Mouse (Mus musculus): ENCODE results near the gene Fbxo6. TPM values are rescaled to one million over a fixed set of nuclear protein-coding genes. Genes with fewer than 3 reads are reported as not detected.
"Not testable (repeated sequence)": the region's sequence is repeated elsewhere in the genome, so short reads cannot be mapped to it uniquely, and the experiment has no call there.

Fbxo6 gene
- polyA plus RNA-seq (2014; fragmentation: Nextera tagmentation; extraction: Ambion mirVana), result 10.8 and 12.3 TPM in 2 replicates

GRCm38 (mm10) chr4:148151267-148152168, at the start of gene Fbxo6:
TSS of gene Fbxo6 (minus strand) at chr4:148152140.
- TF ChIP-seq CTCF (IDR thresholded peaks at IDR 0.05; ENCODE audit: low read depth), result peak; percentile 83
- peak within 1 kb of the TSS; percentile 93 for H3K4me2 ChIP-seq
- under 1% methylated on average over 67 of the region's 67 CpGs for WGBS
- ATAC-seq (ENCODE audit: insufficient read depth) (peak; percentile 89), DNase-seq (peak; percentile 90)
- peak within 1 kb of the TSS; percentile 67 for H3K9ac ChIP-seq
- H3K4me1 ChIP-seq (ENCODE audit: insufficient read depth), result no peaks in the 10 kb centered on the region
- H3K9me3 ChIP-seq (ENCODE audit: low read depth, low read length), result no peaks in the 10 kb centered on the region
- H3K27me3 ChIP-seq (ENCODE audit: insufficient read depth, low read length), result no peaks in the 10 kb centered on the region
- peak within 1 kb of the TSS; percentile 57 for H3K4me3 ChIP-seq (ENCODE audit: low read depth, low read length)
- 0 out of 2 replicates have a peak, but pooled peaks cover 3% of the 10 kb centered on the region for H3K36me3 ChIP-seq (ENCODE audit: insufficient read depth)
- peak within 1 kb of the TSS; percentile 75 for H3K27ac ChIP-seq (ENCODE audit: low read depth)

- ATAC-seq (ENCODE audit: insufficient read depth), result no peak
Observed at GRCm38 (mm10) chr4:148198721-148199120, 46.8 kb upstream of the Fbxo6 start.

GRCm38 (mm10) chr4:148194400-148194799, 42.5 kb upstream of the Fbxo6 start:
- Histone ChIP-seq H3K4me3 (ENCODE audit: low read depth, low read length) (no peak overlapping the region), H3K27me3 (ENCODE audit: insufficient read depth, low read length) (no peaks in the 10 kb centered on the region), H3K9ac (no peak overlapping the region), H3K27ac (ENCODE audit: low read depth) (no peak overlapping the region), H3K36me3 (ENCODE audit: insufficient read depth) (no peaks in the 10 kb centered on the region), H3K9me3 (ENCODE audit: low read depth, low read length) (no peaks in the 10 kb centered on the region), H3K4me2 (no peak overlapping the region), H3K4me1 (ENCODE audit: insufficient read depth) (no peaks in the 10 kb centered on the region)
- DNase-seq, result no peak
- no peak for ATAC-seq (ENCODE audit: insufficient read depth)
- no peak for TF ChIP-seq CTCF (IDR thresholded peaks at IDR 0.05; ENCODE audit: low read depth)

More at GRCm38 (mm10) chr4:148198721-148199120, 46.8 kb upstream of the Fbxo6 start:
- H3K4me2 ChIP-seq, result no peak overlapping the region
- no peak overlapping the region for H3K27ac ChIP-seq (ENCODE audit: low read depth)
- no peak overlapping the region for H3K9ac ChIP-seq
- H3K9me3 ChIP-seq (ENCODE audit: low read depth, low read length), result no peaks in the 10 kb centered on the region
- no peak overlapping the region for H3K4me3 ChIP-seq (ENCODE audit: low read depth, low read length)
- 44% methylated on average over 10 of the region's 10 CpGs for WGBS
- no peak for DNase-seq
- no peaks in the 10 kb centered on the region for H3K36me3 ChIP-seq (ENCODE audit: insufficient read depth)
- no peaks in the 10 kb centered on the region for H3K4me1 ChIP-seq (ENCODE audit: insufficient read depth)
- TF ChIP-seq CTCF (IDR thresholded peaks at IDR 0.05; ENCODE audit: low read depth), result no peak
- H3K27me3 ChIP-seq (ENCODE audit: insufficient read depth, low read length), result no peaks in the 10 kb centered on the region

GRCm38 (mm10) chr4:148192707-148193245, 40.8 kb upstream of the Fbxo6 start:
- H3K9ac ChIP-seq, result no peak overlapping the region
- ATAC-seq (ENCODE audit: insufficient read depth), result no peak
- 27% methylated on average over 11 of the region's 11 CpGs for WGBS
- no peak overlapping the region for H3K4me3 ChIP-seq (ENCODE audit: low read depth, low read length)
- H3K27ac ChIP-seq (ENCODE audit: low read depth), result no peak overlapping the region
- H3K4me2 ChIP-seq, result no peak overlapping the region
- DNase-seq, result no peak
- no peaks in the 10 kb centered on the region for H3K27me3 ChIP-seq (ENCODE audit: insufficient read depth, low read length)
- H3K36me3 ChIP-seq (ENCODE audit: insufficient read depth), result no peaks in the 10 kb centered on the region
- H3K9me3 ChIP-seq (ENCODE audit: low read depth, low read length), result no peaks in the 10 kb centered on the region
- no peak for TF ChIP-seq CTCF (IDR thresholded peaks at IDR 0.05; ENCODE audit: low read depth)
- no peaks in the 10 kb centered on the region for H3K4me1 ChIP-seq (ENCODE audit: insufficient read depth)

GRCm38 (mm10) chr4:148188767-148189166, 36.8 kb upstream of the Fbxo6 start:
- WGBS, result 81% methylated on average over 1 of the region's 1 CpGs
- ATAC-seq (ENCODE audit: insufficient read depth), result not testable (repeated sequence)

GRCm38 (mm10) chr4:148185819-148186218, 33.9 kb upstream of the Fbxo6 start:
- H3K4me2 ChIP-seq, result no peak overlapping the region
- H3K9ac ChIP-seq, result no peak overlapping the region
- H3K9me3 ChIP-seq (ENCODE audit: low read depth, low read length), result no peaks in the 10 kb centered on the region
- H3K36me3 ChIP-seq (ENCODE audit: insufficient read depth), result no peaks in the 10 kb centered on the region
- no peaks in the 10 kb centered on the region for H3K27me3 ChIP-seq (ENCODE audit: insufficient read depth, low read length)
- no peak overlapping the region for H3K4me3 ChIP-seq (ENCODE audit: low read depth, low read length)
- ATAC-seq (ENCODE audit: insufficient read depth), result no peak
- no peak overlapping the region for H3K27ac ChIP-seq (ENCODE audit: low read depth)
- no peak for TF ChIP-seq CTCF (IDR thresholded peaks at IDR 0.05; ENCODE audit: low read depth)
- no peaks in the 10 kb centered on the region for H3K4me1 ChIP-seq (ENCODE audit: insufficient read depth)
- no peak for DNase-seq
- 59% methylated on average over 4 of the region's 4 CpGs for whole genome bisulfite sequencing

More at GRCm38 (mm10) chr4:148188767-148189166, 36.8 kb upstream of the Fbxo6 start:
- not testable (repeated sequence) for H3K4me2 ChIP-seq; H3K9ac ChIP-seq; DNase-seq; H3K4me1 ChIP-seq (ENCODE audit: insufficient read depth); H3K4me3 ChIP-seq (ENCODE audit: low read depth, low read length); H3K27me3 ChIP-seq (ENCODE audit: insufficient read depth, low read length); H3K27ac ChIP-seq (ENCODE audit: low read depth); H3K36me3 ChIP-seq (ENCODE audit: insufficient read depth); H3K9me3 ChIP-seq (ENCODE audit: low read depth, low read length)

GRCm38 (mm10) chr4:148184564-148184963, 32.6 kb upstream of the Fbxo6 start:
- TF ChIP-seq CTCF (IDR thresholded peaks at IDR 0.05; ENCODE audit: low read depth), result no peak
- Histone ChIP-seq H3K9ac (no peak overlapping the region), H3K36me3 (ENCODE audit: insufficient read depth) (no peaks in the 10 kb centered on the region), H3K9me3 (ENCODE audit: low read depth, low read length) (no peaks in the 10 kb centered on the region), H3K4me3 (ENCODE audit: low read depth, low read length) (no peak overlapping the region), H3K4me1 (ENCODE audit: insufficient read depth) (no peaks in the 10 kb centered on the region), H3K27me3 (ENCODE audit: insufficient read depth, low read length) (no peaks in the 10 kb centered on the region), H3K4me2 (no peak overlapping the region), H3K27ac (ENCODE audit: low read depth) (no peak overlapping the region)
- DNase-seq (no peak), ATAC-seq (ENCODE audit: insufficient read depth) (no peak)
- WGBS, result 72% methylated on average over 9 of the region's 9 CpGs

Data from lung, embryonic 14.5 days (tissue).